Comparison of ENCODE assay signal across 10 mouse cellular contexts in the genomic region with DNA sequence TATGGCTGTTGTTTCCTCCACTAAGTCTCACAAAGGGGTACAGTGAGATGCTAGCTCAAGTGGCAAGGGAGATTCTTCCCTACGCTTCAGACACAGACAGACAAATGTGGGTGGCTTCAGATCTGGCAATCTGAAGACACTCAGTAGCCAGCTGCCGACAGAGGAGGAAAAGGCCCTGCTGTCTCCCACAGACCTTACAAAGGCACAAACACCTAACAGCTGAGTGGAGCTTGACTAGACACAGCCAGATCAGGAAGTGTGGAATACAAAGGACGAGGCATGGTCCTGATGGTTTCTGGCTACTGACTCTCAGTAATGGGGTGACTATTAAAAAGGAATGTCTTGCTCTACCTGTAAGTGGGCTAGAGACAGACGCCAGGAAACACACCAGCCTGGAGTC.
A peak's percentile ranks its signal among the peaks of the same experiment; 100 is the strongest.
DNase-seq lines count a peak whose midpoint lies in the region; ATAC-seq and TF ChIP-seq lines count a peak whose summit lies in the region.
"Had no signal": no experiment of that assay in that cellular context is flagged by ENCODE, and none has a peak within 500 bp of the region (broad histone marks: within the 10 kb centered on the region; RNA-seq: fewer than 3 reads in every experiment).

No protein-coding gene starts in this region.

- DNase-seq in forebrain, embryonic 10.5 days (ENCODE audit: extremely low spot score, low spot score) = no peak
- DNase-seq in forebrain, embryonic 11.5 days (ENCODE audit: low spot score) = no peak
- DNase-seq in left cerebral cortex, adult 18-20 months (ENCODE audit: low spot score in 2 of 2) = peak; percentile 27 to 44
- no peak for DNase-seq in left cerebral cortex, postnatal 4 days
- DNase-seq in forebrain, postnatal 0 days = no peak
- no peak for DNase-seq in urinary bladder, postnatal 25 days (ENCODE audit: low spot score)

- no peak for ATAC-seq in forebrain, embryonic 11.5 days (replicated peaks; ENCODE audit: low FRiP score)
- ATAC-seq in forebrain, postnatal 0 days = no peak
- ATAC-seq in midbrain, embryonic 15.5 days (replicated peaks) = no peak
- ATAC-seq in megakaryocyte progenitor cell, adult 5-6 weeks (replicated peaks; ENCODE audit: poor library complexity) = no peak
- ATAC-seq: intestine, postnatal 0 days had no signal

- H3K4me2 ChIP-seq in forebrain, embryonic 11.5 days (ENCODE audit: low read depth, low read length, severe bottlenecking) = no peak overlapping the region
- no peak overlapping the region for H3K4me2 ChIP-seq in forebrain, postnatal 0 days (ENCODE audit: low read depth)
- no peak overlapping the region for H3K4me2 ChIP-seq in midbrain, embryonic 15.5 days
- H3K4me2 ChIP-seq: liver, embryonic 15.5 days had no signal

- H3K4me3 ChIP-seq in forebrain, embryonic 10.5 days = no peak overlapping the region
- no peak overlapping the region for H3K4me3 ChIP-seq in forebrain, embryonic 11.5 days (ENCODE audit: low read depth, low read length)
- H3K4me3 ChIP-seq in forebrain, postnatal 0 days (ENCODE audit: low read depth, low read length) = no peak overlapping the region
- H3K4me3 ChIP-seq in midbrain, embryonic 15.5 days = no peak overlapping the region
- H3K4me3 ChIP-seq: liver, embryonic 15.5 days had no signal

- H3K9ac ChIP-seq in forebrain, embryonic 11.5 days (ENCODE audit: low read length) = no peak overlapping the region
- no peak overlapping the region for H3K9ac ChIP-seq in forebrain, postnatal 0 days
- no peak overlapping the region for H3K9ac ChIP-seq in midbrain, embryonic 15.5 days
- H3K9ac ChIP-seq: liver, embryonic 15.5 days had no signal

- TF ChIP-seq CTCF in forebrain, postnatal 0 days (IDR thresholded peaks at IDR 0.05; ENCODE audit: low read depth) = no peak

- H3K9me3 ChIP-seq in forebrain, embryonic 10.5 days = peaks cover 8% of the 10 kb centered on the region; the same call in 1 of the 2 replicates
- H3K9me3 ChIP-seq in forebrain, embryonic 11.5 days (ENCODE audit: control insufficient read depth, low read length) = no peaks in the 10 kb centered on the region
- H3K9me3 ChIP-seq in forebrain, postnatal 0 days (ENCODE audit: low read length) = no peaks in the 10 kb centered on the region
- no peaks in the 10 kb centered on the region for H3K9me3 ChIP-seq in midbrain, embryonic 15.5 days
- H3K9me3 ChIP-seq: liver, embryonic 15.5 days had no signal

- 0 out of 2 replicates have a peak overlapping the region, but pooled peaks have one; percentile 40 for H3K27ac ChIP-seq in forebrain, embryonic 10.5 days
- H3K27ac ChIP-seq in forebrain, embryonic 11.5 days (ENCODE audit: low read depth, low read length) = no peak overlapping the region
- 0 out of 2 replicates have a peak overlapping the region, but pooled peaks have one; percentile 29 for H3K27ac ChIP-seq in forebrain, postnatal 0 days (ENCODE audit: low read depth, low read length)
- H3K27ac ChIP-seq in midbrain, embryonic 15.5 days = peak overlapping the region; percentile 38
- H3K27ac ChIP-seq: liver, embryonic 15.5 days had no signal

- intact Hi-C loops in left cerebral cortex, postnatal 4 days (cut with DNase I) = no loop called here

- peaks cover 15% of the 10 kb centered on the region for H3K36me3 ChIP-seq in forebrain, embryonic 10.5 days (replicated peaks)
- H3K36me3 ChIP-seq in forebrain, embryonic 11.5 days (ENCODE audit: control insufficient read depth, insufficient read depth, low read length) = no peaks in the 10 kb centered on the region
- no peaks in the 10 kb centered on the region for H3K36me3 ChIP-seq in forebrain, postnatal 0 days (ENCODE audit: insufficient read depth)
- no peaks in the 10 kb centered on the region for H3K36me3 ChIP-seq in midbrain, embryonic 15.5 days (replicated peaks)
- H3K36me3 ChIP-seq: liver, embryonic 15.5 days had no signal

- H3K4me1 ChIP-seq in forebrain, embryonic 10.5 days = peaks cover 40% of the 10 kb centered on the region
- peaks cover 3% of the 10 kb centered on the region; the same call in 1 of the 2 replicates for H3K4me1 ChIP-seq in forebrain, embryonic 11.5 days (replicated peaks; ENCODE audit: control insufficient read depth, insufficient read depth, low read length)
- no peaks in the 10 kb centered on the region for H3K4me1 ChIP-seq in forebrain, postnatal 0 days (ENCODE audit: insufficient read depth)
- peaks cover 22% of the 10 kb centered on the region; the same call in 1 of the 2 replicates for H3K4me1 ChIP-seq in midbrain, embryonic 15.5 days

- no peaks in the 10 kb centered on the region for H3K27me3 ChIP-seq in forebrain, embryonic 10.5 days (ENCODE audit: poor library complexity, severe bottlenecking)
- no peaks in the 10 kb centered on the region for H3K27me3 ChIP-seq in forebrain, embryonic 11.5 days (ENCODE audit: control insufficient read depth, insufficient read depth, low read length)
- H3K27me3 ChIP-seq in forebrain, postnatal 0 days (ENCODE audit: insufficient read depth, low read length) = no peaks in the 10 kb centered on the region
- H3K27me3 ChIP-seq in midbrain, embryonic 15.5 days (replicated peaks) = no peaks in the 10 kb centered on the region
- H3K27me3 ChIP-seq: liver, embryonic 15.5 days had no signal

- 62% methylated on average over 4 of the region's 4 CpGs for WGBS in forebrain, embryonic 10.5 days
- WGBS in forebrain, embryonic 11.5 days = 66% methylated on average over 4 of the region's 4 CpGs
- WGBS in forebrain, postnatal 0 days = 65% methylated on average over 4 of the region's 4 CpGs
- 60% methylated on average over 4 of the region's 4 CpGs for WGBS in midbrain, embryonic 15.5 days

Comparison
In these comparisons a context has a peak if more than half of its experiments do, and no peak if none do; other contexts are left out.
1. DNase-seq: peak in left cerebral cortex, adult 18-20 months (2 of 2); none in forebrain, embryonic 10.5 days (single experiment), forebrain, embryonic 11.5 days (single experiment), left cerebral cortex, postnatal 4 days (single experiment), forebrain, postnatal 0 days (single experiment) and urinary bladder, postnatal 25 days (single experiment).